Mouse (Mus musculus) liver, embryonic 14.5 days (tissue): ENCODE measurements at regions not wholly inside any gene's neighbourhood (a gene's known extent, or its start where the extent isn't known, plus 50 kb on each side); places are given as distances from the start of the nearest gene placed in this dataset.

Source experiments
- ATAC-seq: fragments of 200-750 bp; cut with Nextera tagmentation; 2 replicates; pipeline ENCODE4 v1.8.0; 2017; ENCODE audit warnings: moderate number of reproducible peaks, mild to moderate bottlenecking, moderate library complexity; ENCODE audit not compliant: insufficient read depth
- DNase-seq, 3 experiments: peaks; one replicate each; pipeline ENCODE4 v3.0.0-alpha.2; 2012 to 2013; ENCODE audit warnings: low read depth in 3 of 3, low spot score in 3 of 3
- H3K27ac ChIP-seq: fragments of 300-500 bp; sonication (generic); 2 replicates; pipeline ENCODE4 v1.5.1; 2014; ENCODE audit warnings: moderate library complexity, mild to moderate bottlenecking, control low read depth, inconsistent platforms
- H3K27me3 ChIP-seq: fragments of 300-500 bp; sonication (generic); 2 replicates; pipeline ENCODE4 v1.6.1; 2014; ENCODE audit warnings: mild to moderate bottlenecking, low read length, moderate library complexity; ENCODE audit not compliant: control insufficient read depth, insufficient read depth
- H3K36me3 ChIP-seq: fragments of 300-500 bp; sonication (generic); replicated peaks from 2 replicates; pipeline ENCODE4 v1.6.1; 2014; ENCODE audit warnings: low read depth; ENCODE audit not compliant: control insufficient read depth, insufficient read depth
- H3K4me1 ChIP-seq, 2 experiments: fragments of 200-500 bp in 1 of 2; fragments of 300-500 bp in 1 of 2; sonication (generic) in 1 of 2; replicated peaks; 2 replicates each; pipeline ENCODE4 v1.6.1; 2012 to 2014; ENCODE audit warnings: antibody characterized with exemption in 1 of 2, inconsistent platforms in 1 of 2, low read length in 1 of 2; ENCODE audit not compliant: control insufficient read depth in 2 of 2, insufficient read depth in 2 of 2
- H3K4me2 ChIP-seq: fragments of 300-500 bp; sonication (generic); 2 replicates; pipeline ENCODE4 v1.6.1; 2014; ENCODE audit warnings: low read depth, mild to moderate bottlenecking, control low read depth, moderate library complexity
- H3K4me3 ChIP-seq, 2 experiments: fragments of 200-500 bp in 1 of 2; fragments of 300-500 bp in 1 of 2; sonication (generic) in 1 of 2; 2 replicates each; pipeline ENCODE4 v1.5.1; 2012 to 2014; ENCODE audit warnings: low read depth in 2 of 2, low read length in 2 of 2, mild to moderate bottlenecking in 2 of 2, control low read depth in 1 of 2, inconsistent platforms in 1 of 2, moderate library complexity in 1 of 2; ENCODE audit not compliant: insufficient read depth in 1 of 2
- H3K9ac ChIP-seq: fragments of 300-500 bp; sonication (generic); replicated peaks from 2 replicates; pipeline ENCODE4 v1.6.1; 2014; ENCODE audit warnings: mild to moderate bottlenecking, control low read depth, moderate library complexity
- H3K9me3 ChIP-seq: fragments of 300-500 bp; sonication (generic); 2 replicates; pipeline ENCODE4 v1.6.1; 2016; ENCODE audit warnings: low read length, mixed read lengths; ENCODE audit not compliant: control insufficient read depth
- CTCF ChIP-seq: IDR thresholded peaks from 2 replicates; pipeline ENCODE4 v1.5.1; 2016; ENCODE audit warnings: antibody characterized with exemption, low read depth, control low read depth
- EP300 ChIP-seq: IDR thresholded peaks from 2 replicates; pipeline ENCODE4 v1.6.1; 2016; ENCODE audit warnings: antibody characterized with exemption, low read depth
- WGBS: fragments of 180-500 bp; shearing (Covaris S2); extraction: QIAGEN DNeasy Blood & Tissue Kit; methylation state at CpG from one replicate; pipeline ENCODE4 v1.1.7; 2014; ENCODE audit not compliant: insufficient replicate concordance; 5-methylcytosine and 5-hydroxymethylcytosine counted together

DNA sequence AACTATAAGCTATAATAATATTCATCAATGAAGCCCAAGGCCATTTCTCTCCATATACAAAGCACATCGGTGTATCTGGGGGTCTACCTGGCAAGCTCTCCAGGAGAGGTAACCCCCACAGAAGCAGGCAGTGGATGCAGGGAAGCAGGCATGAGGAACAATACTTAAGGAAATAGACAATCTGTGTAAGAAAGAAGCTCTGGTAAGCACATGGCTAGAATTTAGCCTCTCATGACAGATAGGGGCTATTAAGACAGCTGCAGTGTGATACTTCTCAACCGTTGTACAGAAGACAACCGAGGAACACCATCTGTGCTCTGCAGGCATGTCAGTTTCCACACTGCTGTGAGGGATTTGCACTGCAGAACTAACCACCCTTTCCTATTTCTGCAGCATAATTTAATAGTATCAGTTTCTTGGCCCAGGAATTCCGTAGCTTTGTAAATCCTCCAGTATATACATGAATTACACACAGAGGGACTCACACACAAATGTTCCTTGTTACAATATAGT is 108.1 kb upstream of the Lpar1 start:
- Histone ChIP-seq H3K9me3 (no peaks in the 10 kb centered on the region), H3K4me3 (no peak overlapping the region), H3K27me3 (no peaks in the 10 kb centered on the region), H3K4me2 (no peak overlapping the region), H3K4me1 (no peaks in the 10 kb centered on the region), H3K9ac (no peak overlapping the region), H3K27ac (no peak overlapping the region), H3K36me3 (no peaks in the 10 kb centered on the region)
- WGBS = 65% methylated on average over 4 of the region's 4 CpGs
- ATAC-seq (no peak), DNase-seq (no peak)
- TF ChIP-seq CTCF = no peak

DNA sequence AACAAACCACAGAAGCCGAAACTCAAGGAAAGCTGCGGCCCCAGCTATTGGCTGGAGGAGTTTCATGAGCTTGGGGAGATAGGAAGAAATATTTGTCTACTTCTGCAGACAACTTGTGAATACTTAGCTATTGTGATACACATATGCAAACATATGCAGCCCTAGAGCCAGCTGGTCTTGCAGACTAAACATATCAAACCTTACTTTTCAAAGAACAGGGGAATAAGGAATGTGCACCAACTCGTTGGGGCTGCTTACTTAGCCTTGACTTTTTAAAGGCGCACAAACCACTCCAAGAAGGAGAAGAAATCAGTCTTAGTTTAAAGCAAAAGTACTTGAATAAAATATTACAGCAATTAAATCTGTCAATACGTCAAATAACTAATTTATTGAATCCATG is 106.8 kb upstream of the Lpar1 start:
- Histone ChIP-seq H3K4me3 (no peak overlapping the region), H3K4me1 (no peaks in the 10 kb centered on the region), H3K27me3 (no peaks in the 10 kb centered on the region), H3K9ac (no peak overlapping the region), H3K27ac (no peak overlapping the region), H3K9me3 (no peaks in the 10 kb centered on the region), H3K4me2 (no peak overlapping the region), H3K36me3 (no peaks in the 10 kb centered on the region)
- WGBS = 54% methylated on average over 5 of the region's 5 CpGs
- no peak for ATAC-seq
- no peak for TF ChIP-seq CTCF
- TF ChIP-seq EP300 = no peak
- DNase-seq = no peak

DNA sequence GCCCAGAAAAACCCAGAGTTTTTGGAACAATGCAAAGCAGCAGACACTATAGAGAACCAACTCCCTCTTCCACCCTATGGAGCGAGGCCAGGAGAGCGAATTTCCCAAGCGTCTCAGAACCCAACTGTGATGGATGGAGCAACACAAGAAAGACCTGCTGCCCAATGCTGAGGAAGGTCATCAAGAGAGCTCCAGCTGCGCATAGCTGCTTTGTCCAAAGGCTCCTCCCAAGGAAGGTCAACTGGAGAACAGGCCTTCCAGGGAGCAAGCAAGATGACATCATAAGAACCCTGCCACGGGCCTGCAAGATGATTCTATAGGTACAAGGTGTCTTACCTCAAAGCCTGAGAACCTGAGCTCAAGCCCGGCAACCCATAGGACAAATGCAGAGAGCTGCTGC is 104.5 kb upstream of the Lpar1 start:
- H3K4me3 ChIP-seq = no peak overlapping the region
- H3K9ac ChIP-seq = no peak overlapping the region
- ATAC-seq (no peak), DNase-seq (no peak)
- H3K4me1 ChIP-seq = no peaks in the 10 kb centered on the region
- no peaks in the 10 kb centered on the region for H3K36me3 ChIP-seq
- 65% methylated on average over 6 of the region's 6 CpGs for WGBS
- H3K4me2 ChIP-seq = no peak overlapping the region
- no peaks in the 10 kb centered on the region for H3K9me3 ChIP-seq
- TF ChIP-seq CTCF (no peak), EP300 (no peak)
- no peak overlapping the region for H3K27ac ChIP-seq
- H3K27me3 ChIP-seq = no peaks in the 10 kb centered on the region

DNA sequence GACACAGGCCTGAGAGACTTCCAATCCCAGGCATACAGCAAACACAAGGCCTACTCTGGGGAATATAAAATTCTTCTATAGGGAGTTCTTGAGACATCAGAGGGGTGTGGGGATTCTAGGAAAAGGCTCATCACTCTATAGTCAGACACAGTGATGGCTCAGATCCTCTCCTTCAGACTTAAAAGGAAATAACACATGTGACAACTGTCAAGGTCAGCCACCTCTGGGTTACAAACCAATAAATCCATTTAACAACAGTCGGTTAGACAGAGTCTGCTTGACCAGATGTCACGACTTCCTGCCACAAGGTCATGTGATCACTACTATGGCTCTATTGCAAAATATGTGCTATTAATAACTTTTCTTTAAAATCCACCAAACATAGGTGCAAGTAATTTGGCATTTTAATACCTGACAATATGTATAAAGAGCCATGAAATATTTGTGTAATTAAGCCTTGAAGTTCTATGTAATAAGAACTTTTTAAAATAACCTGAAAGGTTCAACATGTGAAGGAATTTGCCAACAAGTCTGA is 94.1 kb upstream of the Lpar1 start:
- ATAC-seq = no peak
- Histone ChIP-seq H3K9ac (no peak overlapping the region), H3K27me3 (no peaks in the 10 kb centered on the region), H3K9me3 (no peaks in the 10 kb centered on the region), H3K4me3 (no peak overlapping the region), H3K27ac (no peak overlapping the region), H3K4me2 (no peak overlapping the region), H3K36me3 (no peaks in the 10 kb centered on the region), H3K4me1 (no peaks in the 10 kb centered on the region)
- DNase-seq = no peak
- no peak for TF ChIP-seq CTCF
- no peak for TF ChIP-seq EP300
- 5% methylated on average over 2 of the region's 2 CpGs for WGBS

DNA sequence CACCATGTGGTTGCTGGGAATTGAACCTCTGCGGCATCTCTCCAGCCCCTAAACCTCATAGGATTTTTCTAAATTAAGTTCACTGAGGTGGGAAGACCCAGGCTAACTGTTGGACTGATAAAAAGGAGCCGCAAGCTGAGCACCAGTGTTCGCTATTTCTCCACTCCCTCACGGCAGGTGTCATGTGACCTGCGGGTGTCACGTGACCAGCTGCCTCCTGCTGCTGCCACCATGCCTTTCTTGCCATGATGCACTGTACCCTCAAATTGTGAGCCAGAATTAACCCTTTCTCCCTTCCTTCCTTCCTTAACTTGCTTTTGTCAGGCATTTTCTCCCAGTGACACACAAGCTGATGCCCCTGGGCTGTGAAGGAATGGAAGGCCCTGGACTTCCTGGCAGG is 93.1 kb upstream of the Lpar1 start:
- Histone ChIP-seq H3K27ac (no peak overlapping the region), H3K27me3 (no peaks in the 10 kb centered on the region), H3K9me3 (no peaks in the 10 kb centered on the region), H3K4me1 (no peaks in the 10 kb centered on the region), H3K9ac (no peak overlapping the region), H3K4me3 (no peak overlapping the region), H3K36me3 (no peaks in the 10 kb centered on the region), H3K4me2 (no peak overlapping the region)
- ATAC-seq (no peak), DNase-seq (no peak)
- TF ChIP-seq EP300 = no peak
- TF ChIP-seq CTCF = no peak
- WGBS = 77% methylated on average over 6 of the region's 6 CpGs
